Mouse (Mus musculus): ENCODE results near the gene Cul4a.

The Cul4a gene

GRCm38 (mm10) chr8:13180911-13181690, 75.7 kb downstream of the Cul4a start:
- DNase-seq = no peak

GRCm38 (mm10) chr8:13181691-13181976, 76.2 kb downstream of the Cul4a start:
- no peak for DNase-seq

GRCm38 (mm10) chr8:13186819-13187218, 81.4 kb downstream of the Cul4a start:
- DNase-seq = no peak

- DNase-seq = no peak
Measured at GRCm38 (mm10) chr8:13187229-13187628, 81.8 kb downstream of the Cul4a start.

GRCm38 (mm10) chr8:13187638-13188037, 82.2 kb downstream of the Cul4a start:
- no peak for DNase-seq

GRCm38 (mm10) chr8:13188052-13188555, 82.7 kb downstream of the Cul4a start:
- no peak for DNase-seq

- no peak for DNase-seq
Measured at GRCm38 (mm10) chr8:13188857-13189256, 83.4 kb downstream of the Cul4a start.

GRCm38 (mm10) chr8:13190235-13190634, 84.8 kb downstream of the Cul4a start:
- no peak for DNase-seq

GRCm38 (mm10) chr8:13194818-13195217, 89.4 kb downstream of the Cul4a start:
- no peak for DNase-seq

GRCm38 (mm10) chr8:13197493-13197892, 92.1 kb downstream of the Cul4a start:
- DNase-seq = no peak
